Comparison of ENCODE assay signal across 12 mouse cellular contexts in genomic region chrX:42332906-42333305, GRCm38 (mm10).
"Had no signal": no experiment of that assay in that cellular context is flagged by ENCODE, and none has a peak within 500 bp of the region (broad histone marks: within the 10 kb centered on the region; RNA-seq: fewer than 3 reads in every experiment).

No protein-coding gene starts in this region.

- H3K9me3 ChIP-seq: limb, embryonic 12.5 days; liver, embryonic 13.5 days; megakaryocyte, embryonic 14.5 days; midbrain, embryonic 15.5 days; neural tube, embryonic 12.5 days had no signal

- DNase-seq: kidney, postnatal 14 days; liver; liver, embryonic 13.5 days; liver, postnatal 0 days; thymus, postnatal 4 days had no signal

- H3K4me2 ChIP-seq: limb, embryonic 12.5 days; liver, embryonic 13.5 days; midbrain, embryonic 11.5 days; midbrain, embryonic 15.5 days; neural tube, embryonic 12.5 days had no signal

- H3K4me1 ChIP-seq: limb, embryonic 12.5 days; liver, embryonic 13.5 days; megakaryocyte, embryonic 14.5 days; midbrain, embryonic 15.5 days; neural tube, embryonic 12.5 days had no signal

- H3K27me3 ChIP-seq: limb, embryonic 12.5 days; liver, embryonic 13.5 days; megakaryocyte, embryonic 14.5 days; midbrain, embryonic 15.5 days; neural tube, embryonic 12.5 days had no signal

- ATAC-seq: liver, postnatal 0 days; midbrain, embryonic 15.5 days had no signal

- H3K9ac ChIP-seq: limb, embryonic 12.5 days; liver, embryonic 13.5 days; liver, postnatal 0 days; midbrain, embryonic 15.5 days; neural tube, embryonic 12.5 days had no signal

- H3K4me3 ChIP-seq: limb, embryonic 12.5 days; liver, embryonic 13.5 days; megakaryocyte, embryonic 14.5 days; midbrain, embryonic 15.5 days; neural tube, embryonic 12.5 days had no signal

- H3K27ac ChIP-seq: limb, embryonic 12.5 days; liver, embryonic 13.5 days; macrophage; midbrain, embryonic 15.5 days; neural tube, embryonic 12.5 days; stomach, postnatal 0 days had no signal

- H3K36me3 ChIP-seq: limb, embryonic 12.5 days; liver, embryonic 13.5 days; midbrain, embryonic 15.5 days; neural tube, embryonic 12.5 days had no signal
